Mouse (Mus musculus) embryo, embryonic 10 days (tissue): ENCODE results near the gene Stox1.

Experiments used
- DNase-seq: peaks from one replicate; pipeline ENCODE4 v3.0.0-alpha.2; 2015; ENCODE audit warnings: low spot score

Gene Stox1

DNA sequence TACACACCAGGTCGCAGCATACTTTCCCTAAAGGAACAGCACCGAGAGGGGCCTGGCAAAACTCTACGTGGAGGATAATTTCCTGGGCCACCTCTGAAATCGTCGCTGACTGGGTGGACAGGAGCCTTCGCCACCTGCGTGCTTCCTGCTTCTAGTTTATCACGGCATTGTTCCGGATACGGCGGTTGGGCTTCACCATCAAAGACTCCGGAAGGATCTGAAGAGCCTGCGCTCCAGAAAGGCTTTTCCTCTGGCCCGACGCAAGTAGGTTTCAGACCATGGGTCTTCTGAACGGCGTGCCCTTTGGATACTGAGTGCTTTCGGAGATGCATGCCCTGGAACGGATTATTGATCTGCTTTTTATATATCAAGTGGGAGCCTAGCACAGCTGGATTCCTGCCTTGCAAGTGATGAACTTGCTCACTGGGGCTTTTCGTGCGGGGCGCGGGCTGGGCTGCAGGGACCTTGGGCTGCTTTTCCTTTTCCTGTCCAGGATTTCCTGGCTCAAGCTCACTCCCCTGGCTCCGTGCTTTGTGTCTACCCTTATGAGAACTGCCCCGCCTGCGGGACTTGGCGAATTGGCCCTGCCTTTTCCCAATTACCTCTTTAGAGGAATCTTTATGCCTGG lies 60.9 kb downstream of the Stox1 start:
- DNase-seq: no peak

- DNase-seq: no peak
Measured at GRCm38 (mm10) chr10:62664171-62664570, 61.8 kb downstream of the Stox1 start.

- no peak for DNase-seq
Measured at GRCm38 (mm10) chr10:62656711-62657110, 69.2 kb downstream of the Stox1 start.

DNA sequence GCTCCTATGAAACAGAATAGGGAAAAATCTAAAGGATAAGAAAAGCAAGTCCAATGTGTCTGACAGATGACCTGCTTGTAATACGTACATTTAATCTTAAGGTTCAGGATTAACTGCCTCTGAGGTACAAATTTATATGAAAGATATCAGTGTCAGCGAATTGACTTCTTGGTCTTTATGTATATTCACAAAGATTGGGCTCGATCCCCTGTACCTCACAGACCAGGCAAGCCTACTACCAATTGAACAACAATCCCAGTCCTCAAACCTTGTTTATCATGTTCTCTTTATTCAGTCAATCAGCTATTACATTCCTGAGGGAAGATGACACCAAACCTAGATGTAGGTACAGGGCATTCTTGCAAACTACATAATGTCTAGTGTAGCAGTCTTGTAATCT lies 74.0 kb downstream of the Stox1 start:
- no peak for DNase-seq

DNA sequence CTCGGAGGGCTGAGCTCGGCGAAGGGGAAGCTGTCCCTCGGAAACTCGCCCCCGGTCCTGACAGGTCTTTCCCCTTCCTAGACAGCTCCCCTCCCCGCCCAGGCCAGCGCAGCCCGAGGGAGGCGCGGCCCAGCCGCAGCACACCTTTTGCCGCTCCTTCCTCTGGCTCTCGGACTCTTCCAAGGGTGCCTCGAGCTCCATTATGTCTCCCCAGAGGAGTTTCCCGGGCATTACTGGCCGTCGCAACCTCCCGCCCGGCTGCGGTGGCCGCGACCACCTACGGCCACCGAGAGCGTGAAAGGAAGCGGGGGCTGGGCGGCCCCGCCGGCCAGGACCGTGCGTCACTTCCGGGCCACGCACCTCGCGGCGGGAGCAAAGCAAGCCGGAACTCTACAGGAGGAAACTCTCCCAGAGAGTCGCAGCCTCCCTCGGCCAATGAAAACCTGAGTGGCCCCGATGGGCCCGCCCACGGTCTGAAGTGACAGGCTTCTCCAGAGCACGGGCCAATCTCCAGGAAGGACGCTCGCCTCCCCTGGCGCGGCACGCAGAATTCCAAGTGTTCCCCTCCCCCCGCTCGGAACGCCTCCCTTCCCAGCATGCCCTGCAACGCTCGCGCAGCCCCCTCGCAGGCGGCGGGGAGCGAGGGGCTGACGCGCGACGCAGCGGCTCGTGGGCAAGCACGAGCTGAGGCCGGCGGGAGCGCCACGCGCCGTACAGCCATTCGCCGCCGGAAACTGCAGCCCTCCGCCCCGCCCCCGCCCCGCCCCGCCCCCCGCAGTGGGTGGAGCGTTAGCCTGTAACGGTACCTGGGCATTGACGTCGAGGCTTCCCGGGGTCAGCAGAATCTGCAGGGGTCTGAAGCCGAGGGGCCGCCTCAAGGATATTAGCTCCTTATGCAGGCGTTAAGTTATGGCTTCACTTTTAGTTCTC lies 74.8 kb downstream of the Stox1 start, which contains the start of gene Ddx50:
Gene Ddx50, minus strand, starts transcription at position 338 of the 930 bp plus-strand sequence.
- peak; percentile 98 for DNase-seq

- peak; percentile 38 for DNase-seq
Measured at GRCm38 (mm10) chr10:62650358-62650782, 75.6 kb downstream of the Stox1 start.
